9 mouse cellular contexts compared by ENCODE assay signal in the genomic region with DNA sequence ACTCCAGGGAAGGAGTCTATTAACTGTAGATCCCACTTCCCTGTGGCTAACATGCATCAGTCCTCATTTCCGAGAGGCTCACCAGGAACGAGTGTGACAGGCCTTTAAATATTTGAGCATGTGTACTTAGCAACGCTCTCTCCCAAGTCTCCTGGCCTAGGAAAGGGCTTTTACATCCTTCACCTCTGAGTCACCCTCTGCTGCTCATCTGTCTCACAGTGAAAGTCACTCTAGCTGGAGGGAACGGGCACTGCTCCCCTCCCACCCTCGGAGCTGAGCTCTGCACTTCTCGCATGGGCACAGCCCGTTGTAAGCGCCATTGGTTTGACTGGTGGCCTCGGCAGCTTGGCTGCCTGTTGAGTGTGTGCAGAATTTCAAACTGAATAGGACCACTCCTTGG.
DNase-seq lines count a peak whose midpoint lies in the region; ATAC-seq and TF ChIP-seq lines count a peak whose summit lies in the region.
"Had no signal": no experiment of that assay in that cellular context is flagged by ENCODE, and none has a peak within 500 bp of the region (broad histone marks: within the 10 kb centered on the region; RNA-seq: fewer than 3 reads in every experiment).

No protein-coding gene starts in this region.

- H3K36me3 ChIP-seq in intestine, embryonic 14.5 days (ENCODE audit: control insufficient read depth, insufficient read depth, low read length), result no peaks in the 10 kb centered on the region
- no peaks in the 10 kb centered on the region for H3K36me3 ChIP-seq in intestine, postnatal 0 days (ENCODE audit: control insufficient read depth, insufficient read depth)
- no peaks in the 10 kb centered on the region for H3K36me3 ChIP-seq in midbrain, embryonic 15.5 days (replicated peaks)

- no peaks in the 10 kb centered on the region for H3K9me3 ChIP-seq in intestine, embryonic 14.5 days (ENCODE audit: control insufficient read depth, low read length)
- no peaks in the 10 kb centered on the region for H3K9me3 ChIP-seq in intestine, postnatal 0 days (ENCODE audit: control insufficient read depth)
- no peaks in the 10 kb centered on the region for H3K9me3 ChIP-seq in midbrain, embryonic 15.5 days

- H3K4me3 ChIP-seq in intestine, embryonic 14.5 days (ENCODE audit: low read depth, low read length), result no peak overlapping the region
- no peak overlapping the region for H3K4me3 ChIP-seq in intestine, postnatal 0 days (ENCODE audit: low read depth, low read length)
- no peak overlapping the region for H3K4me3 ChIP-seq in midbrain, embryonic 15.5 days

- H3K4me2 ChIP-seq in intestine, embryonic 14.5 days (ENCODE audit: low read length), result no peak overlapping the region
- H3K4me2 ChIP-seq in intestine, postnatal 0 days (replicated peaks; ENCODE audit: low read depth), result no peak overlapping the region
- H3K4me2 ChIP-seq in midbrain, embryonic 15.5 days, result no peak overlapping the region

- 34% methylated on average over 9 of the region's 9 CpGs for WGBS in intestine, embryonic 14.5 days
- 41% methylated on average over 9 of the region's 9 CpGs for WGBS in intestine, postnatal 0 days
- 33% methylated on average over 9 of the region's 9 CpGs for WGBS in midbrain, embryonic 15.5 days

- peaks cover 8% of the 10 kb centered on the region; the same call in 1 of the 2 replicates for H3K4me1 ChIP-seq in intestine, embryonic 14.5 days (replicated peaks; ENCODE audit: control insufficient read depth, insufficient read depth, low read length)
- no peaks in the 10 kb centered on the region for H3K4me1 ChIP-seq in intestine, postnatal 0 days (replicated peaks; ENCODE audit: control insufficient read depth, insufficient read depth, low read length)
- peaks cover 17% of the 10 kb centered on the region for H3K4me1 ChIP-seq in midbrain, embryonic 15.5 days

- H3K27me3 ChIP-seq in intestine, embryonic 14.5 days (replicated peaks; ENCODE audit: control insufficient read depth, insufficient read depth, low read length), result no peaks in the 10 kb centered on the region
- no peaks in the 10 kb centered on the region for H3K27me3 ChIP-seq in intestine, postnatal 0 days (replicated peaks; ENCODE audit: control insufficient read depth, insufficient read depth, low read length)
- no peaks in the 10 kb centered on the region for H3K27me3 ChIP-seq in midbrain, embryonic 15.5 days (replicated peaks)

- peak overlapping the region; percentile 55 for H3K27ac ChIP-seq in intestine, embryonic 14.5 days (ENCODE audit: low read depth)
- no peak overlapping the region for H3K27ac ChIP-seq in intestine, postnatal 0 days (ENCODE audit: low read depth, low read length)
- peak overlapping the region; percentile 43 for H3K27ac ChIP-seq in midbrain, embryonic 15.5 days
- H3K27ac ChIP-seq: liver, embryonic 14.5 days had no signal

- H3K9ac ChIP-seq in intestine, embryonic 14.5 days (ENCODE audit: low read length), result no peak overlapping the region
- H3K9ac ChIP-seq in intestine, postnatal 0 days (ENCODE audit: low read depth, low read length), result no peak overlapping the region
- no peak overlapping the region for H3K9ac ChIP-seq in midbrain, embryonic 15.5 days
- H3K9ac ChIP-seq: liver, embryonic 14.5 days had no signal

- no peak for TF ChIP-seq CTCF in intestine, postnatal 0 days (IDR thresholded peaks at IDR 0.05; ENCODE audit: low read depth)

- no peak for DNase-seq in intestine, embryonic 14.5 days (ENCODE audit: low spot score)
- peak; percentile 58 to 69 for DNase-seq in adrenal gland, postnatal 36 days
- DNase-seq in forelimb bud, embryonic 11.5 days (ENCODE audit: low read depth, low spot score), result peak; percentile 65
- no peak for DNase-seq in layer of hippocampus, adult 8-10 months (ENCODE audit: low spot score in 2 of 2)
- no peak for DNase-seq in MN1 (ENCODE audit: low spot score)
- DNase-seq in urinary bladder, postnatal 25 days (ENCODE audit: low spot score), result no peak

- no peak for ATAC-seq in intestine, embryonic 14.5 days (replicated peaks; ENCODE audit: low FRiP score, low TSS enrichment, low read depth)
- ATAC-seq in intestine, postnatal 0 days, result no peak
- ATAC-seq in midbrain, embryonic 15.5 days (replicated peaks), result peak; percentile 40

Comparison
In these comparisons a context has a peak if more than half of its experiments do, and no peak if none do; other contexts are left out.
1. DNase-seq: peak in adrenal gland, postnatal 36 days (2 of 2) and forelimb bud, embryonic 11.5 days (single experiment); none in intestine, embryonic 14.5 days (single experiment), layer of hippocampus, adult 8-10 months (0 of 2), MN1 (single experiment) and urinary bladder, postnatal 25 days (single experiment).